Mouse (Mus musculus): Measurements from ENCODE around the gene Ndufs5. TPM values are rescaled to one million over a fixed set of nuclear protein-coding genes. Genes with fewer than 3 reads are reported as not detected.

Gene Ndufs5
- total RNA-seq, 1 experiment = 92.9 TPM

- TF ChIP-seq HCFC1 (IDR thresholded peaks at IDR 0.05; ENCODE audit: borderline replicate concordance, insufficient read depth, low read length) (no peak), ZNF384 (IDR thresholded peaks at IDR 0.05; ENCODE audit: low read depth, low read length) (no peak), MAFK (IDR thresholded peaks at IDR 0.05; ENCODE audit: insufficient read depth, low read depth, low read length) (no peak)
- Histone ChIP-seq H3K9ac (ENCODE audit: insufficient read depth, low read depth, low read length, poor library complexity, severe bottlenecking) (no peak overlapping the region), H3K4me3 (ENCODE audit: insufficient read depth in 1 of 2, low read depth in 1 of 2, low read length in 2 of 2, poor library complexity in 1 of 2, severe bottlenecking in 1 of 2) (no peak overlapping the region), H3K9me3 (ENCODE audit: control insufficient read depth, insufficient read depth, low read depth, low read length) (no peaks in the 10 kb centered on the region), H3K36me3 (ENCODE audit: control insufficient read depth, insufficient read depth, low read length, poor library complexity, severe bottlenecking) (peaks cover 14% of the 10 kb centered on the region), H3K4me1 (ENCODE audit: control insufficient read depth in 2 of 2, insufficient read depth in 2 of 2, low read length in 2 of 2, poor library complexity in 1 of 2) (peaks cover 6 to 9% of the 10 kb centered on the region in 2 experiments), H3K27ac (ENCODE audit: insufficient read depth, low read depth, low read length, poor library complexity, severe bottlenecking) (no peak overlapping the region)
- no peak for DNase-seq (ENCODE audit: low read depth, low spot score)
- in situ Hi-C loops (cut with MboI; ENCODE audit: low sequenced_read_pairs in 2 of 2, unreplicated experiment in 2 of 2) = no loop called here
These were observed 24.9 kb upstream of the Ndufs5 start for GRCm38 (mm10) chr4:123742891-123743290.

GRCm38 (mm10) chr4:123738708-123739107 lies 20.7 kb upstream of the Ndufs5 start:
- peaks cover 19% of the 10 kb centered on the region for H3K36me3 ChIP-seq (ENCODE audit: control insufficient read depth, insufficient read depth, low read length, poor library complexity, severe bottlenecking)
- DNase-seq (ENCODE audit: low read depth, low spot score) = no peak
- no peak overlapping the region for H3K9ac ChIP-seq (ENCODE audit: insufficient read depth, low read depth, low read length, poor library complexity, severe bottlenecking)
- H3K4me3 ChIP-seq (ENCODE audit: insufficient read depth in 1 of 2, low read depth in 1 of 2, low read length in 2 of 2, poor library complexity in 1 of 2, severe bottlenecking in 1 of 2) = no peak overlapping the region
- in situ Hi-C loops (cut with MboI; ENCODE audit: low sequenced_read_pairs in 2 of 2, unreplicated experiment in 2 of 2) = no loop called here
- no peaks in the 10 kb centered on the region; a peak in 1 of 4 replicates for H3K4me1 ChIP-seq (ENCODE audit: control insufficient read depth in 2 of 2, insufficient read depth in 2 of 2, low read length in 2 of 2, poor library complexity in 1 of 2)
- H3K27ac ChIP-seq (ENCODE audit: insufficient read depth, low read depth, low read length, poor library complexity, severe bottlenecking) = no peak overlapping the region
- no peaks in the 10 kb centered on the region for H3K9me3 ChIP-seq (ENCODE audit: control insufficient read depth, insufficient read depth, low read depth, low read length)
- TF ChIP-seq ZC3H11A (IDR thresholded peaks at IDR 0.05; ENCODE audit: borderline replicate concordance, low read depth, low read length) = no peak
- no peak for TF ChIP-seq CHD2 (IDR thresholded peaks at IDR 0.05; ENCODE audit: low read depth, low read length)
- TF ChIP-seq MAFK (IDR thresholded peaks at IDR 0.05; ENCODE audit: insufficient read depth, low read depth, low read length) = no peak
- TF ChIP-seq HCFC1 (IDR thresholded peaks at IDR 0.05; ENCODE audit: borderline replicate concordance, insufficient read depth, low read length) = no peak

- Histone ChIP-seq H3K36me3 (ENCODE audit: control insufficient read depth, insufficient read depth, low read length, poor library complexity, severe bottlenecking) (peaks cover 19% of the 10 kb centered on the region), H3K27ac (ENCODE audit: insufficient read depth, low read depth, low read length, poor library complexity, severe bottlenecking) (no peak overlapping the region), H3K4me3 (ENCODE audit: insufficient read depth in 1 of 2, low read depth in 1 of 2, low read length in 2 of 2, poor library complexity in 1 of 2, severe bottlenecking in 1 of 2) (no peak overlapping the region), H3K4me1 (ENCODE audit: control insufficient read depth in 2 of 2, insufficient read depth in 2 of 2, low read length in 2 of 2, poor library complexity in 1 of 2) (peaks cover 0 to 3% of the 10 kb centered on the region in 2 experiments; a peak in 1 of 4 replicates), H3K9ac (ENCODE audit: insufficient read depth, low read depth, low read length, poor library complexity, severe bottlenecking) (no peak overlapping the region), H3K9me3 (ENCODE audit: control insufficient read depth, insufficient read depth, low read depth, low read length) (no peaks in the 10 kb centered on the region)
- no peak for TF ChIP-seq MAFK (IDR thresholded peaks at IDR 0.05; ENCODE audit: insufficient read depth, low read depth, low read length)
- TF ChIP-seq CHD2 (IDR thresholded peaks at IDR 0.05; ENCODE audit: low read depth, low read length) = no peak
- TF ChIP-seq ZNF384 (IDR thresholded peaks at IDR 0.05; ENCODE audit: low read depth, low read length) = no peak
- no peak for TF ChIP-seq HCFC1 (IDR thresholded peaks at IDR 0.05; ENCODE audit: borderline replicate concordance, insufficient read depth, low read length)
- TF ChIP-seq ZC3H11A (IDR thresholded peaks at IDR 0.05; ENCODE audit: borderline replicate concordance, low read depth, low read length) = no peak
- no peak for DNase-seq (ENCODE audit: low read depth, low spot score)
- in situ Hi-C loops (cut with MboI; ENCODE audit: low sequenced_read_pairs in 2 of 2, unreplicated experiment in 2 of 2) = no loop called here
These were observed 15.5 kb upstream of the Ndufs5 start for GRCm38 (mm10) chr4:123733532-123733931.

- Histone ChIP-seq H3K27ac (ENCODE audit: insufficient read depth, low read depth, low read length, poor library complexity, severe bottlenecking) (no peak overlapping the region), H3K4me1 (ENCODE audit: control insufficient read depth in 2 of 2, insufficient read depth in 2 of 2, low read length in 2 of 2, poor library complexity in 1 of 2) (peaks cover 0 to 3% of the 10 kb centered on the region in 2 experiments; a peak in 1 of 4 replicates), H3K9me3 (ENCODE audit: control insufficient read depth, insufficient read depth, low read depth, low read length) (no peaks in the 10 kb centered on the region), H3K4me3 (ENCODE audit: insufficient read depth in 1 of 2, low read depth in 1 of 2, low read length in 2 of 2, poor library complexity in 1 of 2, severe bottlenecking in 1 of 2) (no peak overlapping the region), H3K36me3 (ENCODE audit: control insufficient read depth, insufficient read depth, low read length, poor library complexity, severe bottlenecking) (peaks cover 14% of the 10 kb centered on the region), H3K9ac (ENCODE audit: insufficient read depth, low read depth, low read length, poor library complexity, severe bottlenecking) (no peak overlapping the region)
- TF ChIP-seq CHD2 (IDR thresholded peaks at IDR 0.05; ENCODE audit: low read depth, low read length) (no peak), ZNF384 (IDR thresholded peaks at IDR 0.05; ENCODE audit: low read depth, low read length) (no peak), HCFC1 (IDR thresholded peaks at IDR 0.05; ENCODE audit: borderline replicate concordance, insufficient read depth, low read length) (no peak), MAFK (IDR thresholded peaks at IDR 0.05; ENCODE audit: insufficient read depth, low read depth, low read length) (no peak), ZC3H11A (IDR thresholded peaks at IDR 0.05; ENCODE audit: borderline replicate concordance, low read depth, low read length) (no peak)
- no peak for DNase-seq (ENCODE audit: low read depth, low spot score)
- in situ Hi-C loops (cut with MboI; ENCODE audit: low sequenced_read_pairs in 2 of 2, unreplicated experiment in 2 of 2) = no loop called here
These were observed 14.9 kb upstream of the Ndufs5 start for GRCm38 (mm10) chr4:123732921-123733320.
